Mouse (Mus musculus) embryo, embryonic 11 days (tissue): ENCODE results near the gene Nfkbia.

ENCODE experiments used
- DNase-seq: peaks from one replicate; pipeline ENCODE4 v3.0.0-alpha.2; 2015

Nfkbia gene

DNA sequence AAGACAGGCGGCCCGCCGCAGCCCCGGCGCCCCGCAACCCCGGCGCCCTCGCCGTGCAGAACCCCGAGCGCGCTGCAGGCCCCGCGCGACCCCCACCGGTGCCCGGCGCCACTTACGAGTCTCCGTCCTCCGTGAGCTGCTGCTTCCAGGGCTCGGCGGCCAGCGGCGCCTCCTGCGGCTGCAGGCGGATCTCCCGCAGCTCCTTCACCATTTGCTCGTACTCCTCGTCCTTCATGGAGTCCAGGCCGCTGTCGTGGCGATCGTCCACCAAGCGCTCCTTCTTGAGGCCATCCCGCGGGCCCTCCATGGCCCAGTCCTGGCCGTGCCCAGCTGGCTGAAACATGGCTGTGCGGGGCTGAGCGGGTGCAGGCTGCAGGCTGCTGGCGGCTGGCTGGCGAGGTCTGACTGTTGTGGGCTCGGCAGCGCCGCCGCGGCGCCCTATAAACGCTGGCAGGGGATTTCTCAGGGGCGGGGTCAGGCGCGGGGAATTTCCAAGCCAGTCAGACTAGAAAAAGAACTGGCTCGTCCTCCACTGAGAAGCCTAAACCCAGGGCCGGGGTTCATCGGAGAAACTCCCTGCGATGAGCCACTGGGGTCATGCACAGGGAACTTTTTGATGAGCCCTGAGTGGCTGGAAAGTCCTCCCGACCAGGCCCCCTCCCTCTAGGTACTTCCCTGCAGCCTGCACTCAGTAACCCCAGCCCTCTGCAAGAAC, at the start of gene Nfkbia:
Gene Nfkbia, minus strand, starts transcription at position 464 of the 715 bp plus-strand sequence.
- peak; percentile 92 for DNase-seq

DNA sequence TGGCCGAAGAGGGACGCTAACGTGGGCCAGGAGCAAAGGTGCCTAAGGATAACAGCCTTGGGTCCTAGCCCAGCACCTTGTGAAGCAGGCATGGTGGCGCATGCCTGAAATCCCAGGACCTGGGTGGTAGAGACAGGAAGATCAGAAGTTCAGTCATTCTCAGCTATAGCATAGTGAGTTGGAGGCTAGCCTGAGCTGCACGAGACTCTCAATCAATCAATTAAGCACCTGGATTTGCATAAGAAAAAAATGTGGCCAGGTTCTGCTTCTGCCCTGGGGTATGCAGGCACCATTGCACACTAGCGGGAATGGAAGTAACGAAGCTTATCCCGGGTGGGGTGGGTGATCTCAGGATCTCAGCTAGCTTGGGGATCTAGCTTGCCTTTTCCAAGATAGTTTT, 46.7 kb upstream of the Nfkbia start:
- no peak for DNase-seq

DNA sequence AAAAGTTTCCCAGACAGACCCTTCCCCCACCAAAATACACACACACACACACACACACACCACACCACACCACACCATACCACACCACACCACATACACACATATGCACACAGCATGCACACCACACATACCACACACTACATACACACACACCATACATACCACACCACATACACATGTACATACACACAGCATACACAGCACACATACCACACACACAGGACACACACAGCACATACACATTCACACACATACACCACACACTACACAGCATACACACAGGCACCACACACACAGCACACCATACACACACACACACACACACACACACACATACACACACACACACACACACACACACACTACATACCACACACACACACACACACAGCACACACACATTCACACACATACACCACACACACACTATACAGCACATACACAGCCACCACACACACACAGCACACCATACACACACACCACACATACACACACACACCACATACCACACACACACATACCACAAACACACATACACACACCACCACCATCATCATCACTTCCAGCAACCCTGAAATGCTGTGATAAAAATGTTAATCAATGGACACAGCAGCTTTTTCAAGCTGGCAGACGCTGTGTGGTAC, 46.0 kb upstream of the Nfkbia start:
- no peak for DNase-seq

DNA sequence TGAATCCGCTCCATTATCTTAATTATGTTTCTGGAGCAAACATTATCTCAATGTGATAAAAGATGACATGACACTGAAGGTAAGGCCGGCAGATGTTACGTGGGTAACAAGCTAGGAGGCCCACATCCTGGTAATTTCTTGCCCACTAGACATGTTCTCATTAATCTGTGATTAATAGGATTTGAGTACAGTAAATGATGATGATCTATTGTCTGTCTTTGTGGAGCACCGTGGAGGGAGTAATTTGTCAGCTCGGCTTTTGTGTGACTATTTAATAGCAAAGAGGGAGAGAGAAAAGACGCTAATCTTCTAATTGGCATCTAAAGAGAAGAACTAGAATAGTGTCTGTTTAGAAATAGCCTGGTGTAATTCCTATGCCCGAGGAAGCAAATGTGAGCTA, 45.3 kb upstream of the Nfkbia start:
- no peak for DNase-seq

DNA sequence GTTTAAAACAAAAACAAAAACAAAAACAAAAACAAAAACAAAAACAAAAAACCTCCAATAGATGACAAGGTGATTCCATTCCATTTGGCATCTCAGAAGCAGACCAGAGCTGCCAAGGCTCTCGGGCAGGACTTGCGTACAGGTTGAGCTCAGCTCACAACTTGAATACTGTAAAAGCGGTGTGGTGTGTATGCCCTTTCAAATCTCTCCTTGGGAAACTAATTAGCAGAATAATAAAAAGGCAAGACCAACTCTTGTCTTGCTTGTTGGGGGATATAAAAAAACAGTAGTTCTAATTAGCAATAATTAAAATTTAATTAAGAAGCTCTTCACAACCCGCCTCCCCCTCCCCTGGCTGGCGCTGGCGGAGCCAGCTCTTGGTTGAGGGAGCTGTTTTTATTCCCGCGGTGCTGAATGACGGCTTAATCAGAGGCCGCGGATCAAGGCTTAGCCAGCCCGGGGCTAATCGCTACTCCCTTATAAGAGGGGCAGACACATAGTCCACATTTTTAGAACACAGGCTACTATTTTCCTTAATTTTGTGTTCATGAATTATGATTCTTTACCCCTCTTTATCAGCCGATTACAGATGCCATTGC, 44.2 kb upstream of the Nfkbia start:
- peak; percentile 73 for DNase-seq

DNA sequence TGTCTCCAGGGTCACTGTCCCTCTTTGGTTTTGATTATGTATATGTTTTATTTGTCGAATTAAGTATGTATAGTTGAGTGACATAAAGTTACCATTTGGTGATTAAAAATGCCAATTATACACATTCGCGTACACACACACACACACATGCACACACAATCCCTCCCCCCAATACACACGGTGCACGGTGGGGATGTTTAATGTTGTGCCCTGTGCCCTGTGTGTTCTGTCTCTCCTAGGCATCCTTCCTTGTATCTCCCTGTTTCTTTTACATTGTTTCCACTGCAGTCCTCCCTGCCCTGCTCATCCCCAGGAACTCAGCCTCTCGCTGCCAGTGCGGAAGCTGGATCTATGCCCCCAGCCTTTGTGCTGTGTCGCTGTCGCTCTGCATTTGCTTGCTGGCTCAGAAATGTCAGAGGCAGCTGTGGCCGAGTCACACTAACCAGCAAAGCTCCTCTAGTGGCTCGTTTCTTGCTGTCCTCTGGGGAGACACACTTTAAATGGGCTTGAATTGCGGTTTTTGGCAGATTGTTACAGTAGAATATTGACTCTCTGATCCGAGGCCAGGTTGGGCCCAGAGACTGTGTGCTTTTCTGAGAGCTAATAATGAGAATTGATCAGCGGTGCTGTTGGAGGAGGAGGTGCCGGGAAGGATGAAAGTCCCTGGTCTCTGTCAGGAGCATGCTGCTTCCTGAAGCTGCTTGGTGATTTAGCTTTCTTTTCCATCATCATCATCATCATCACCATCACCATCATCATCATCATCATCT, 34.7 kb upstream of the Nfkbia start:
- no peak for DNase-seq

DNA sequence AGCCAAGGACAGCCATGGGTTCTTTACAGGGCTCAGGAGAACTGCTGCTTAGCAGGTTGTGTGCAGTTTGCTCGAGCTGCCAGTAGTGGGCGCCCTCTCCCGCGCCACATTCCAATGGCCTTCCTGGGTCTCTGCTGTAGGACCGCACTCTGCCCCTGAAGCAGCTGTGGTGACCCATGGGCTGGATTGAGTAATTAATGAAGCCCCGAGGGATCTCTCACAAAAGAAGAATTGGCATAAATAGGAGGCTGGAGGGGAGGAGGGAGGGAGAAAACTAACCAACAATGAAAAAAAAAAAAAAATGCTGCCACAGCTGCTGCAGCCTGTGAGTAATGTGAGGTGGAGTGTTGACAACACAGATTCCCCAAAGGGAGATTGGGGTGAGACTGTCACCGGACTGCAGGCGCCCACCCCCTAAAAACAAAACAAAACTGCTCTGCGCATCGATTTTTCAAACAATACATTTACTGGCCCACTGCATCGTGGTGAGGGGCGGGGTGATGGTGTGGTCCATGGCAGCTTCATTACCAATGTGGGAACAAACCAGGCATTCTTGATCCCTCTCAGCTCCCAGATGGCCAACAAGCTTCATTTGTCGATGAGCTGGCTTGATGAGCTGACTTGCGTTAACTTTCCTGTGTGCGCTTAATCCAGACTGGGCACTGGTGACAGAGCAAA, 25.8 kb upstream of the Nfkbia start:
- DNase-seq, result peak; percentile 64

DNA sequence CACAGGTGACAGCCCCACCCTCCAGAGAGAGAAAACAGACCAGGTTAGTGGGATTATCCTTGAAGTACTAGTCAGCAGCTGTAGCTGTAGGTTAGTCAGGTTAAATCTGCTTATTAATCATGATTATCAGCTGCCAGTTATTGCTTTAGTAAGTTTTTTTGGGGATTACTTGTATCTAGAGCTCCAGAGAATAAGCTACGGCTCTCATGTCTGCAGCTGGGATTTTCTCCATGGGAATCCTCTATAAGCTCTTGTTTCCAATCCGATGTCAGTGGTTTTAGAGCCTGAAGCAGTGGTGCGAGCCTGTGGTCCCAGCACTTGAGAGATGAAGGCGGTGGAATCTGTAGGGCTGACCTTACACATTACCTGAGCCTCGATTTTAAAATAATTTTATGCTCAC, 16.4 kb upstream of the Nfkbia start:
- DNase-seq, result no peak

DNA sequence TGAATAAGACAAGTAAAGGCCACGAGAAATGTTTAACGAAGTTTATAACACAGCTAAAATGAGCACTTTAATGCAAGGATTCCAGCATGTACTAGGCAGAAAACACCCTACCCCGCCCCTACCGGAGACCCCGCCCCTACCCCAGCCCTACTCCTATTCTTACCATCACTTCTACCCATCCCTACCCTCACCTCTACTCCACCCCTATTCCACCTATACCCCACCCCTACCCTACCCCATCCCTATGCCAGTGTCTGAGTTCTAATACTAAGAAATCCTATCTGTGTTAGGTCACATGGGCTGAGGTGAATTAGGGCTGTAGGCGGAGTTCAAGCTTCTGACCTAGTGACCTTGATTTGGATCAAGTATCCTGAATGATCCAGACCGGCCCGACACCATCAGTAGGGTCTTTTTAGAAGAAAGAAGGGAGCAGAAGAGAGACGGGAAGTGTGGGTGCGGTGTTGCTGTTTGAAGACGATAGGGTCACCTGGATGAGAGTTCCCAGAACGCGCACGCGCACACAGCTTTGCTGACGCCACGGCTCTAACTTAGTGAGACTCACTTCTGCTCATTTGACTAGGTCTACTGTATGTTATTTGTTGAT, 15.0 kb upstream of the Nfkbia start:
- DNase-seq, result no peak

DNA sequence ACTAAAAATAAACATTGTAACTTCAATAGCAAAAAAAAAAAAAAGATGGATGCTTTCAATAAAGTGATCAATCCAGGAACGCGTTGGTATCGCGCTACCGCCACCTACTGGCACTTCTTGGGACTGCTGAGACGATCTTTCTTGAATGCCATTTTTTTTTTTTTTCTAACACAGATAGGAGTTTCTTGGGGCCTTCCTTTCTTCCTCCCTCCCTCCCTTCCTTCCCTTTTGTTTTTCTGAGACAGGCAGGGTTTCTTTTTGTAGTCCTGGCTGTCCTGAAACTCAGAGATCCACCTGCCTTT, 13.5 kb upstream of the Nfkbia start:
- DNase-seq, result peak; percentile 85

DNA sequence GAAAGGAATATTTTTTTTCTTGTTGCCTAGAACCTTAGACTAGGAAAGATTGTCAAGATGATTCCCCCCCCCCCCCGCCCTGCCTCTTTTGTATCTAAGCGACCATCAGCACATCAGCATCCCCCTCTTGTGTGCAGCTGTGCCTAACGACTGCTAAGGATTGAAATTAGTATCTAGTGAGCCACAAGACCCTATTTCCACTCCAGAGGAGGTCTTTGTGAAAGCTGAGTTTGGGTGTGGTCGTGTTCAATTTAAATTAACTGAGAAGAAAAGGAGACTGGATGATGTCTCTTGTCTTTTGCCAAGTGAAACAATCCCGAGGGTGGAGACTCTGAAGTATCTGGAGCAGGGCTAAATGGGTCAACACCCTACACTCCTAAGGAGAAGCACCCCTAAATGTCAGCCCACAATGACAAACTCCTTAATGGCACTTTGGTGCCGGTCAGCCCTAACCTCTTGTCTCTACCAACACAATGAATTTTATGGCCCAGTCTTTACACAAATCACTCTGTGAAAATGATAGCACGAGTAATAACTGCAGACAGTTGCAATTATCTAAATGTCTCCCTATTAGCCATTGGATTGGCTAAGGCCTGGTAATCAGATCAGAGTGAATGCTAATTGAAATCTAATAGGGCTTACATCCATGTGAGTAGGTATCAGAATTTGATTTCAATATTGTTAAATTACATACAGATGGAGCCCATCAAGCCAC, 13.0 kb upstream of the Nfkbia start:
- DNase-seq, result no peak

DNA sequence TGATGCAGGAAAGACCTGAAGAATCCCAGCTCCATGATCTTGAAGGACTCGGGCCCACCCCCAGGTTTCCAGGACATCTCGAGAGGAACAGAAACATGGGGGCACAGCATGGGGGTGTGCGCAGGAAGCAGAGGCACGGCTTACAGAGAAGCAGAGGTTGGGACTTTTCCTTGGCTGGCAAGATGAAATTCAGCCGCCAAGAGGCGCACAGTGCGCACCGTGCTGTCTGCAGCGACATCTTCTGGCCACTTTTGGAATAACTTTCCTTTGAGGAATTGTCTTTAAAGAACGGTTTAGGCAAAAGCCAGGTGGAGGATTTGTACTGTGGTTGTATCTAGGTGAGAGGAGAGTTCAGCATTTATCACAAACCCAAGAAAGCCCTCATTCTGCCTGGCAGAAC, 6.6 kb upstream of the Nfkbia start:
- DNase-seq, result peak; percentile 87

DNA sequence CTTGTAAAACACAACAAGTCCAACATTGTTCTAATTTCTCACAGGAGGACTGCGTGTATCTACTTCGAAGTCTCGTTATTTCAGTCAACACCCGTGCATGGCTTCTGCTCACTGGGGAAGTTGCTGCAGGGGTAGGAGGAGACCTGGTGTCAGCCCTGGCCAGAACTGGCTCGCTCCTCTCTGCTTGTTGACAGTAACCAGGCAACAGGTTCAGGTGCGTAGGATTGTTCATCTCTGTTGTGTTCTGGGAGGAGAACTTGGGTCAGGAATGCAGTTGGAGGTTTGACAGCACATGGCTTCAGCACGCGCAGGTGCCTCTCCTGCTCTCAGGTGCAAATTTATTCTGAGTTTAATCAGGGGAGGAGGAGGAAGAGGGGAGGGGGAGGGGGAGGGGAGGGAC, 5.3 kb upstream of the Nfkbia start:
- DNase-seq, result no peak

DNA sequence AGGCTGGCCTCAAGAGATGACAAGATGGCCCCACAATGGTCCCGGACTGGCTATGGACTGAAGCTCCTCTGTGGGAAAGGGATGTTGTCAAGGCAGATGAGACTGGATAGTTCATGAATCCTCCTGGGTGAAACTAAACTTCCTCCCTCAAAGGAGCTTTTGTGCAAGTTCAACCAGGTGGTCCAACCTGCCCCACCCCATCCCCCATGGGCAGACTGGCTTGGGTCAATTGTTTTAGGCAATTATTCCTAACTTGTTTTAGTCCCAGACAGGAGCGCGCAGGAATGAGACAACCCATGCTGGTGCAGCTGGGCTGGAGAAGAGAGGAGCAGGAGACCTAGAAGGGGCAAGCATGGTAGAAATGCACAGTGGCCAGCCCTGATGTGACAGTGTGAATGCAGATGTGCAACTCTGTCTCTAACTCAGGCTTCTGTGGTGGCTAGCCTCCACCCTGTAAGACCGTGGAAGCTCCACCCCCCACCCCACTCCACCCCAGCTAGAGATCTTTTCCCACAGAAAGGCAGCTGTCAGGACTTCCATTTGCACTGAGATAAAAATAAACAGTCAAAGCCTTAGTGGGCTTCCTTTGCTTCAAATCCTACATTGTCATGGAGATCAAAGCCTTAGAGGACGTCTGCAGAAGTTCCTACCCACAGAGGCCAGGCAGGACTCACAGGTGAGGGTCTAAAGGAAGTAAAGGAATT, 3.6 kb upstream of the Nfkbia start:
- DNase-seq, result no peak

DNA sequence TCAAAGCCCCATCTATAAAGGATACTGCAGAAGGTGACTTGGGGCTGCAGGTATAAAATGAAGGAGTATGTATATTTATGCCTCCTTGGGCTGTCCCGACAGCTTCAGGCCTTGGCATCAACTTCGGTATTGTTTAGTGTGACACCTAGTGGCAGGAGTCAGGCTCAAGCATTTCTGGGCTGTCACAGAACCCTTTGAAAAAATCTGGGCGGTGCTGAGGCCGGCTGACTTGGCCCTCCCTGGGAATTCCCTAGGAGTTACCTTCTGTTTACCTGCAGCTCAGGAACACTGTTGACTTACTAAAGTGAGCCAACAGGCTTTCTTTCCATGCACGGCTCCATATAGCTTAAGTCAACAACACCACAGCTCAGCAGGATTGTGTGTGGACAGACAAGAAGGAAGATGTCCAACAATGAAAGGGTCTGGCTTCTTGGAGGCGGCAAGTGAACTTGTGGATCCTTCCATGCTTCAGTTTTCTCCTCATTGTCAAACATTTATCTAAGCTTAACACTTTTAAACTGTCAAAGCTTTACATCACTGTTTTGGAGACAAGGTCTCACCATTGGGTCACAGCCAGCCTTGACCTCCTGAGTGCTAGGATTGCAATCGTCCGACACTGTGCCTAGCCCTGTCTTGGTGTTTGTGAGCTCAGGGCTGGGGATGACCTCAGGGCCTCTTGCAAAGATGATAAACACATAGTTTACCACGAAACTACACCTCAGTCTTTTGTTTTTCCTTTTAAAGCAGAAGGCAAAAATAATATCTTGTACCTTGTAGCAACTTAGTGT, 2.9 kb upstream of the Nfkbia start:
- peak; percentile 87 for DNase-seq

DNA sequence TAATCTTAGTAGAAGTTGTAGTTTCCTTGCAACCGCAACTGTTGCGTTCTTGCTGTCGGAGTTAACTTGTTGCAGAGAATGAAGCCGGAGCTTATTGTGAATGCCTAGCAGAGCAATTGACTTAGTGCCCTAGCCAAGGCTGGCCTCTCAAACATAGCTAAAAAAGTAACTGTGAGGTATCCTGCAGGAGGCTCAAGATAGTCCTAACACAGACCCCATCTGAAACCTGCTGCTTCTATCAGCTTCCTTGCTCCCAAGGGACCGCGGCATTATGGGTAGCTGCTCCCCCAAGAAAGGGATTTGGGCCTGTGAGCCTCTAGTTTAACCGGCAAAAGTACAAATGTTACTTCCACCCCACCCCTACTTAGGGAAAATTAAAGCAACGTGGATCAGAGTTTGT, 934 bp upstream of the Nfkbia start:
- DNase-seq, result peak; percentile 38

DNA sequence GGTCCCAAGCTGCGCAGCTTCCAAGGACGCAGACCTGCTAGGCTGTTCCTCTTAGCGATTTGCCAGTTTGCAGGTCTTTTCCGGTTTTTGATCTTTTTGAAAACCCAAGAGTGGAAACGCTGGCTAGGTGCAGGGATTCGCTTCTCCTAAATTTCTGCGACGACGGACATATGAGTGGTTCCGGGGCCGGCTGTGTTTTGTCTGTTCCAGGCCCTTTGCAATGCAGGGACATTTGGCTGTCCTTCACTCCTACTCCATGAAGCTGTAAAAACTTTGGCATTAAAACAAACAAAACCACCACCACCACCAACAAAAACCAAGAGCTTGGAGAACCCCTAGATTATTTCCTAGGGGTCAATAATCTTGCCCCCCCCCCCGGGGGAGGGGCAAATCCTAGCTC, 494 bp upstream of the Nfkbia start:
- no peak for DNase-seq

DNA sequence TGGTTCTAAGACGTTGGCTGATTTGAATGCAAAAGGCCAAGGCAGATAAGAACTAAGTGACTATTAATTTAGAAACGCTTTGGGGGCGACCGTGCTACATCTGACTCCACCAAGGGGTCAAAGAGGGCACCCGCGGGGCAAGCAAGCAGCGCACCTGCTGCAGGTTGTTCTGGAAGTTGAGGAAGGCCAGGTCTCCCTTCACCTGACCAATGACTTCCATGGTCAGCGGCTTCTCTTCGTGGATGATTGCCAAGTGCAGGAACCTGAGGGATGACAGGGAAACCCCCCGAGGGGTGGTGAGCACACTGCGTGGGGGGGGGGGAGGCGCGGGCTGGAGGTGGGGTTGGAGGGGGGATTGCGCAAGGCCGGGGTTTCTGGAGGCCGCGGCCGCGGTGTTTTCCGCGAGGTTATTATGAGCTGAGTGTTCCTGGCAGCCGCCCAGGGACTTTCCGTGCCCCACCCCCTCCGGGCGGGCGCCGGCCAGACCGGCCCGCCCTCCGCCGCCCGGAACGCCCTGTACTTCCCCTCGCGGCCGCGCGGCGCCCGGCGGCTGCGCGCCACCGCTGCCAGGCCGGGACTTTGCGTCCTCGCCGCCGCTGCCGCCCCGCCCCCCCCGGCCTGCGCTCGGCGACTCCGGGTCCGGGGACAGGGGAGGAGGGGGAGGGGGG, 797 bp downstream of the Nfkbia start:
- peak; percentile 94 for DNase-seq

DNA sequence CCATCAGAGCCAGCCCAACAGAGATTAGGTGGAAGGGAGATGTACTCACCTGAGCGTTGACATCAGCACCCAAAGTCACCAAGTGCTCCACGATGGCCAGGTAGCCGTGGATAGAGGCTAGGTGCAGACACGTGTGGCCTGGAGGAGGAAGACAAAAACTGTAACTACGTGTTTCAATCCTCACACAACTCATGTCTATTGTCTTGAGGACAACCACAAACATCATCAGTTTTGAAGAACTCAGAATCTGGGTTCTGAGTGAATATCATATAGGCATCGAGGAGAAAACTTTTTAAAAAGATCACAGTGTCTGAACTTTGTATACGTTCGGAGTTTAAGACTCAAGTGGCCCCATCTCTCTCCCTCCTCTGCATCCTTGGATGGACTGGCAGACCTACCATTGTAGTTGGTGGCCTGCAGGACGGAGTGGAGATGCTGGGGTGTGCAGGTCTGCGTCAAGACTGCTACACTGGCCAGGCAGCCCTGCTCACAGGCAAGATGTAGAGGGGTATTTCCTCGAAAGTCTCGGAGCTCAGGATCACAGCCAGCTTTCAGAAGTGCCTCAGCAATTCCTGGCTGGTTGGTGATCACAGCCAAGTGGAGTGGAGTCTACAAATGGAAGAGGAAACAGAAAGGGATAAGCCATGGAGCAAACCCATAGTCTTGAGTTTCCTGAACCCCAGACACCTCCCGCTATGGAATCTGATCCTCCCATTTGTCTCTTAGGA, 1.6 kb downstream of the Nfkbia start:
- no peak for DNase-seq
